Mouse (Mus musculus) MEL (cell line): ENCODE results near the gene Cd63. TPM values are rescaled to one million over a fixed set of nuclear protein-coding genes. Genes with fewer than 3 reads are reported as not detected.

Source experiments
- DNase-seq: peaks from one replicate; pipeline ENCODE4 v3.0.0; 2011; ENCODE audit warnings: low read depth, low spot score
- H3K27ac ChIP-seq: 2 replicates; pipeline ENCODE4 v1.5.1; 2012; ENCODE audit warnings: low read depth, mild to moderate bottlenecking, control low read depth, low read length, moderate library complexity; ENCODE audit not compliant: control insufficient read depth
- H3K27me3 ChIP-seq, 2 experiments: fragments of 150-350 bp in 1 of 2; sonication (generic) in 1 of 2; 2 replicates each; pipeline ENCODE4 v1.6.1; 2012; ENCODE audit warnings: low read length in 2 of 2, mild to moderate bottlenecking in 2 of 2, improper control_type of control experiment in 1 of 2, moderate library complexity in 1 of 2; ENCODE audit not compliant: insufficient read depth in 2 of 2, control insufficient read depth in 1 of 2
- H3K36me3 ChIP-seq, 2 experiments: 2 replicates each; pipeline ENCODE4 v1.6.1; 2012 to 2014; ENCODE audit warnings: low read length in 2 of 2, improper control_type of control experiment in 1 of 2, inconsistent platforms in 1 of 2, mild to moderate bottlenecking in 1 of 2; ENCODE audit not compliant: insufficient read depth in 2 of 2, control insufficient read depth in 1 of 2
- H3K4me1 ChIP-seq, 2 experiments: fragments of 150-350 bp in 1 of 2; sonication (generic) in 1 of 2; 2 replicates each; pipeline ENCODE4 v1.6.1; 2012; ENCODE audit warnings: low read length in 2 of 2, improper control_type of control experiment in 1 of 2, mild to moderate bottlenecking in 1 of 2; ENCODE audit not compliant: insufficient read depth in 2 of 2, control insufficient read depth in 1 of 2
- H3K4me3 ChIP-seq, 2 experiments: fragments of 150-350 bp in 1 of 2; sonication (generic) in 1 of 2; 2 replicates each; pipeline ENCODE4 v1.5.1; 2012; ENCODE audit warnings: low read depth in 2 of 2, low read length in 2 of 2, mild to moderate bottlenecking in 2 of 2, moderate library complexity in 2 of 2, control low read depth in 1 of 2, improper control_type of control experiment in 1 of 2; ENCODE audit not compliant: control insufficient read depth in 1 of 2, insufficient read depth in 1 of 2
- H3K79me2 ChIP-seq: 2 replicates; pipeline ENCODE4 v1.6.1; 2012; ENCODE audit warnings: mild to moderate bottlenecking, low read length, moderate library complexity; ENCODE audit not compliant: control insufficient read depth, poor library complexity, insufficient read depth
- H3K9ac ChIP-seq: 2 replicates; pipeline ENCODE4 v1.6.1; 2012; ENCODE audit warnings: low read depth, mild to moderate bottlenecking, control low read depth, low read length, moderate library complexity; ENCODE audit not compliant: control insufficient read depth, poor library complexity, severe bottlenecking
- H3K9me3 ChIP-seq: fragments of 150-350 bp; sonication (generic); replicated peaks from 2 replicates; pipeline ENCODE4 v1.6.1; 2012; ENCODE audit warnings: mild to moderate bottlenecking, low read length, improper control_type of control experiment, moderate library complexity; ENCODE audit not compliant: insufficient read depth
- BHLHE40 ChIP-seq: IDR thresholded peaks from 2 replicates; pipeline ENCODE4 v1.6.1; 2012; ENCODE audit warnings: low read depth, mild to moderate bottlenecking, inconsistent platforms, low read length, improper control_type of control experiment, borderline replicate concordance
- CHD1 ChIP-seq: IDR thresholded peaks from 2 replicates; pipeline ENCODE4 v1.6.1; 2012; ENCODE audit warnings: low read depth, mild to moderate bottlenecking, inconsistent platforms, low read length, improper control_type of control experiment
- CTCF ChIP-seq, 3 experiments: IDR thresholded peaks in 2 of 3; conservative IDR thresholded peaks in 1 of 3; 2 replicates each; pipeline ENCODE4 v1.5.1; 2011 to 2012; ENCODE audit warnings: low read length in 3 of 3, low read depth in 2 of 3, mild to moderate bottlenecking in 2 of 3, improper control_type of control experiment in 1 of 3, inconsistent platforms in 1 of 3, mixed read lengths in 1 of 3, moderate library complexity in 1 of 3; ENCODE audit not compliant: control insufficient read depth in 1 of 3, insufficient read depth in 1 of 3, poor library complexity in 1 of 3, severe bottlenecking in 1 of 3
- ELF1 ChIP-seq: IDR thresholded peaks from 2 replicates; pipeline ENCODE4 v1.6.1; 2014; ENCODE audit warnings: low read depth, mild to moderate bottlenecking, inconsistent platforms, low read length, improper control_type of control experiment, moderate library complexity
- EP300 ChIP-seq, 2 experiments: IDR thresholded peaks; 2 replicates each; pipeline ENCODE4 v1.6.1; 2011; ENCODE audit warnings: improper control_type of control experiment in 2 of 2, low read length in 2 of 2, low read depth in 1 of 2, mild to moderate bottlenecking in 1 of 2
- ETS1 ChIP-seq: IDR thresholded peaks from 2 replicates; pipeline ENCODE4 v1.6.1; 2012; ENCODE audit warnings: low read depth, mild to moderate bottlenecking, inconsistent platforms, low read length, improper control_type of control experiment, moderate library complexity
- GABPA ChIP-seq: IDR thresholded peaks from 2 replicates; pipeline ENCODE4 v1.6.1; 2012; ENCODE audit warnings: low read depth, mild to moderate bottlenecking, inconsistent platforms, low read length, improper control_type of control experiment, moderate library complexity
- GATA1 ChIP-seq: IDR thresholded peaks from 2 replicates; pipeline ENCODE4 v1.6.1; 2011; ENCODE audit warnings: low read depth, low read length, improper control_type of control experiment
- HCFC1 ChIP-seq: IDR thresholded peaks from 2 replicates; pipeline ENCODE4 v1.6.1; 2012; ENCODE audit warnings: low read depth, mild to moderate bottlenecking, inconsistent platforms, low read length, improper control_type of control experiment, moderate library complexity
- JUND ChIP-seq: IDR thresholded peaks from 2 replicates; pipeline ENCODE4 v1.6.1; 2011; ENCODE audit warnings: low read depth, mild to moderate bottlenecking, improper control_type of control experiment, low read length
- KAT2A ChIP-seq: conservative IDR thresholded peaks from 2 replicates; pipeline ENCODE4 v1.6.1; 2012; ENCODE audit warnings: low read depth, low read length, improper control_type of control experiment, inconsistent platforms
- MAFK ChIP-seq: IDR thresholded peaks from 2 replicates; pipeline ENCODE4 v1.6.1; 2011; ENCODE audit warnings: low read depth, mild to moderate bottlenecking, low read length, improper control_type of control experiment, borderline replicate concordance
- MAX ChIP-seq: IDR thresholded peaks from 2 replicates; pipeline ENCODE4 v1.6.1; 2011; ENCODE audit warnings: low read length, improper control_type of control experiment
- MAZ ChIP-seq: IDR thresholded peaks from 2 replicates; pipeline ENCODE4 v1.6.1; 2012; ENCODE audit warnings: low read depth, mild to moderate bottlenecking, inconsistent platforms, low read length, improper control_type of control experiment
- MYB ChIP-seq: IDR thresholded peaks from 2 replicates; pipeline ENCODE4 v1.6.1; 2011; ENCODE audit warnings: mild to moderate bottlenecking, low read depth, low read length, improper control_type of control experiment
- POLR2AphosphoS2 ChIP-seq: IDR thresholded peaks from 2 replicates; pipeline ENCODE4 v1.6.1; 2011; ENCODE audit warnings: low read length, improper control_type of control experiment
- SIN3A ChIP-seq: IDR thresholded peaks from 2 replicates; pipeline ENCODE4 v1.6.1; 2012; ENCODE audit warnings: low read length, improper control_type of control experiment, inconsistent platforms
- TCF12 ChIP-seq: IDR thresholded peaks from 2 replicates; pipeline ENCODE4 v1.6.1; 2014; ENCODE audit warnings: low read depth, mild to moderate bottlenecking, inconsistent platforms, low read length, improper control_type of control experiment, moderate library complexity
- UBTF ChIP-seq: IDR thresholded peaks from 2 replicates; pipeline ENCODE4 v1.6.1; 2012; ENCODE audit warnings: low read depth, mild to moderate bottlenecking, inconsistent platforms, low read length, improper control_type of control experiment, moderate library complexity, borderline replicate concordance; ENCODE audit not compliant: insufficient read depth
- ZC3H11A ChIP-seq: IDR thresholded peaks from 2 replicates; pipeline ENCODE4 v1.6.1; 2012; ENCODE audit warnings: low read depth, mild to moderate bottlenecking, inconsistent platforms, low read length, improper control_type of control experiment
- ZMIZ1 ChIP-seq: IDR thresholded peaks from 2 replicates; pipeline ENCODE4 v1.6.1; 2012; ENCODE audit warnings: low read depth, mild to moderate bottlenecking, inconsistent platforms, low read length, improper control_type of control experiment, moderate library complexity
- polyA plus RNA-seq, 2 experiments: library from polyadenylated mRNA; stranded (reverse) in 1 of 2; unstranded in 1 of 2; fragments of >175 nt in 1 of 2; fragments of >200 nt in 1 of 2; gene quantifications; 2 replicates each; pipeline versions ENCODE4 v1.2.1 to v1.2.4; 2012; ENCODE audit warnings: low replicate concordance in 2 of 2, low read depth in 1 of 2; ENCODE audit not compliant: insufficient read length in 2 of 2, insufficient read depth in 1 of 2, missing spikeins in 1 of 2
- total RNA-seq: library from RNA; depleted of rRNA; stranded (reverse); fragments of 300-350 nt; gene quantifications from 2 replicates; pipeline ENCODE4 v1.2.3, GENCODE M21; 2012

Cd63 gene
- total and polyA plus RNA-seq, 3 experiments, result 0.46 to 0.64 TPM; not detected in 1

DNA sequence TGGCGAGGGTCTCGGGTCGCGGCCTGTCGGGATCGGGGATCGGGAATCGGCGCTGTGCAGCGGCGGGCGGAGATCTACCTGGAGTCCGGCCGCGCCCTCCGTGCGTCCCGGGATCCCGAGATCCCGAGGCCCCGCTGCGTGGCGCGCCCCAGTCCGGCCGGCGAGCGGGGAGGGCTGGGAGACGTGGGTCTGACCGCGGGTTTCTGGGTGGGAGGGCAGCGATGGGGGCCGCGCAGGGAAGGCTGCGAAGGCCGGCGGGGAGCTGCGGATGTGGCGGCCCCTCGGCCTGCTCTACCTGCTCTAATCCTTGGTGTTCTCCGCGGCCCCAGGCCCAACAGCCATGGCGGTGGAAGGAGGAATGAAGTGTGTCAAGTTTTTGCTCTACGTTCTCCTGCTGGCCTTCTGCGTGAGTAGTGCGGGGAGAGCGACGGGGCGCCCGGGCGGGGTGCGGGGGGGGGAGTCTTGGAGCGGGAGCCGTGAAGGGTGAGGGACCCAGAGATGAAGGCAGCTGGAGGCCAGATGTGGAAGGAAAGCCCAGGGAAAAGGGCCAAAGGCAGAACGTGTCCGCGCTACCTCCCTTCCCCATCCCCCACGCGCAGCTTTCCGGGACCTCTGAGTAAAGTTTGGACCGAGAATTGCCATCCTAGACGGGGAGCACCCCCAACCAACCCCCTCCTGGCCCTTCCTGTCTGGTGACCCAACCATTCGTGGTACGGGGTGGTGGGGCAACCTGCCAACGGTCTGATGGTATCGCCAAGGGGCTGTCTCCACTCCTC, 9.5 kb downstream of the Cd63 start:
- Histone ChIP-seq H3K4me1 (no peaks in the 10 kb centered on the region), H3K4me3 (no peak overlapping the region), H3K9me3 (no peaks in the 10 kb centered on the region), H3K9ac (no peak overlapping the region), H3K27ac (no peak overlapping the region), H3K79me2 (no peaks in the 10 kb centered on the region), H3K36me3 (no peaks in the 10 kb centered on the region), H3K27me3 (peaks cover 0 to 1% of the 10 kb centered on the region in 2 experiments; a peak in 2 of 4 replicates)
- DNase-seq, result no peak
- TF ChIP-seq JUND, result no peak
- no peak for TF ChIP-seq ELF1
- TF ChIP-seq CHD1, result no peak
- no peak for TF ChIP-seq TCF12
- TF ChIP-seq GATA1, result no peak
- no peak for TF ChIP-seq POLR2AphosphoS2

DNA sequence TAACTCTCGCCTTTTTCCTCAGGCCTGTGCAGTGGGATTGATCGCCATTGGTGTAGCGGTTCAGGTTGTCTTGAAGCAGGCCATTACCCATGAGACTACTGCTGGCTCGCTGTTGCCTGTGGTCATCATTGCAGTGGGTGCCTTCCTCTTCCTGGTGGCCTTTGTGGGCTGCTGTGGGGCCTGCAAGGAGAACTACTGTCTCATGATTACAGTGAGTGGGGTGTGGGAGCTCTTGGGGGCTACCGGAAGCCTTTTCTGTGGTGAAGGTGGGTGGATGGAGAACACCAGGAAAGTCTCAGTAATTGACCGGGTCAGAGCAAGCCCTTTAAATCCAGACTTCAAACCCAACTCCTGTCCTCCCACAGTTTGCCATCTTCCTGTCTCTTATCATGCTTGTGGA, 10.6 kb downstream of the Cd63 start:
- no peaks in the 10 kb centered on the region for H3K79me2 ChIP-seq
- DNase-seq, result no peak
- no peak overlapping the region for H3K4me3 ChIP-seq
- no peaks in the 10 kb centered on the region for H3K4me1 ChIP-seq
- no peaks in the 10 kb centered on the region for H3K36me3 ChIP-seq
- no peak overlapping the region for H3K27ac ChIP-seq
- peaks cover 0 to 1% of the 10 kb centered on the region in 2 experiments; a peak in 2 of 4 replicates for H3K27me3 ChIP-seq
- no peaks in the 10 kb centered on the region for H3K9me3 ChIP-seq
- no peak overlapping the region for H3K9ac ChIP-seq
- no peak for TF ChIP-seq MAZ
- no peak for TF ChIP-seq MAFK
- no peak for TF ChIP-seq SIN3A
- no peak for TF ChIP-seq GABPA

DNA sequence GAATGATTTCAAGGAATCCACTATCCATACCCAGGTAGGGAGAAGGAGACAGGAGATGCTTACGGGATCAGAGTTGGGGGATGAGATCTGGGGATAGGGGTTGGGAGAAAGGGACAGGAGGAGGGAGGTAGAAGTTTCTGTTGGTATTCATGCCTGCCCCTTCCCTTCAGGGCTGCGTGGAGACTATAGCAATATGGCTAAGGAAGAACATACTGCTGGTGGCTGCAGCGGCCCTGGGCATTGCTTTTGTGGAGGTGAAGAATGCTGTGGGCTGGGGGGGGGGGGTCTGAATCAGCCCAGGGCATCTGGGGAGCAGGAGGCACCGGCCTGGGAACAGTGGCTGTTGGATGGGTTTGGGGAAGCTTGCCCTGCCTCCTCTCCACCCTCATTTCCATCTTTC, 11.5 kb downstream of the Cd63 start:
- Histone ChIP-seq H3K4me3 (no peak overlapping the region), H3K79me2 (no peaks in the 10 kb centered on the region), H3K27ac (no peak overlapping the region), H3K36me3 (no peaks in the 10 kb centered on the region), H3K27me3 (peaks cover 0 to 1% of the 10 kb centered on the region in 2 experiments; a peak in 2 of 4 replicates), H3K9ac (no peak overlapping the region), H3K4me1 (no peaks in the 10 kb centered on the region), H3K9me3 (no peaks in the 10 kb centered on the region)
- no peak for DNase-seq
- TF ChIP-seq TCF12 (no peak), ETS1 (no peak), KAT2A (no peak), CTCF (IDR thresholded peaks at IDR 0.05 in 2 of 3, conservative IDR thresholded peaks at IDR 0.05 in 1 of 3; ENCODE audit: control insufficient read depth in 1 of 3, insufficient read depth in 1 of 3, low read depth in 2 of 3, low read length in 3 of 3, poor library complexity in 1 of 3, severe bottlenecking in 1 of 3) (no peak), UBTF (no peak), ZC3H11A (no peak), MAFK (no peak), JUND (no peak), EP300 (IDR thresholded peaks at IDR 0.05; ENCODE audit: low read depth in 1 of 2, low read length in 2 of 2) (no peak), HCFC1 (no peak), BHLHE40 (no peak), MAX (no peak), CHD1 (no peak), ZMIZ1 (no peak), MYB (no peak), GABPA (no peak)
